In the genomic region with DNA sequence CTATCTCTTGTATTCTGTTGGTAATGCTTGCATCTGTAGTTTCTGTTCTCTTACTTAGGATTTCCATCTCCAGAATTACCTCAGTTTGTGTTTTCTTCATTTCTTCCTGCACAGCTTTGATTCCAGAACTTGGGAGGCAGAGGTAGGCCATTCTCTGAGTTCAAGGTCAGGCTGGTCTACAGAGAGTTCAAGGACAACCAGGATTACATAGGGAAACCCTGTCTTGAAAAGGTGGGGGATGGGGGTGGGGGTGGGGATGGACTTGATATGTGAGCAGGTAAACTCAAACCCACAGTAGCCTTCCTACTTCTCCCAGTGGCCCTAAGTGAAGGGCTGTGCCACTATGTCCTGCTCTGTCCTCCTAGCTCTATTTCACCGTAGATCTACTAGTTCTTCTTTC, we compare ENCODE assay signal across 23 mouse cellular contexts. TPM values are rescaled to one million over a fixed set of nuclear protein-coding genes. Genes with fewer than 3 reads are reported as not detected.
DNase-seq lines count a peak whose midpoint lies in the region; ATAC-seq lines count a peak whose summit lies in the region.
"Had no signal": no experiment of that assay in that cellular context is flagged by ENCODE, and none has a peak within 500 bp of the region (broad histone marks: within the 10 kb centered on the region; RNA-seq: fewer than 3 reads in every experiment).

No protein-coding gene starts in this region.

- no peaks in the 10 kb centered on the region for H3K36me3 ChIP-seq in heart, embryonic 11.5 days (ENCODE audit: control insufficient read depth, insufficient read depth, low read length)
- no peaks in the 10 kb centered on the region for H3K36me3 ChIP-seq in forebrain, embryonic 10.5 days (replicated peaks)
- H3K36me3 ChIP-seq: G1E had no signal

- H3K9ac ChIP-seq in heart, embryonic 11.5 days (ENCODE audit: low read depth, low read length) = no peak overlapping the region

- no peak overlapping the region for H3K4me3 ChIP-seq in heart, embryonic 11.5 days (ENCODE audit: low read depth, low read length)
- no peak overlapping the region for H3K4me3 ChIP-seq in forebrain, embryonic 10.5 days

- no peaks in the 10 kb centered on the region for H3K27me3 ChIP-seq in heart, embryonic 11.5 days (ENCODE audit: control insufficient read depth, insufficient read depth, low read length)
- no peaks in the 10 kb centered on the region for H3K27me3 ChIP-seq in forebrain, embryonic 10.5 days (ENCODE audit: poor library complexity, severe bottlenecking)
- H3K27me3 ChIP-seq: CH12.LX, Patski had no signal

- H3K4me1 ChIP-seq in heart, embryonic 11.5 days (ENCODE audit: control insufficient read depth, insufficient read depth, low read length) = no peaks in the 10 kb centered on the region
- H3K4me1 ChIP-seq in forebrain, embryonic 10.5 days = no peaks in the 10 kb centered on the region

- H3K27ac ChIP-seq in heart, embryonic 11.5 days (ENCODE audit: low read depth, low read length) = no peak overlapping the region
- H3K27ac ChIP-seq in forebrain, embryonic 10.5 days = no peak overlapping the region

- WGBS in heart, embryonic 11.5 days (ENCODE audit: insufficient replicate concordance) = 72% methylated on average over 1 of the region's 1 CpGs
- 90% methylated on average over 1 of the region's 1 CpGs for WGBS in forebrain, embryonic 10.5 days

- no peak for ATAC-seq in heart, embryonic 11.5 days (replicated peaks; ENCODE audit: insufficient number of reproducible peaks, low FRiP score, low TSS enrichment)
- ATAC-seq: activated CD4-positive, CD25-positive, alpha-beta regulatory T cell, adult 4 months; CD4-positive, CD25-positive, alpha-beta regulatory T cell, adult 4 months; Patski had no signal

- no peak overlapping the region for H3K4me2 ChIP-seq in heart, embryonic 11.5 days

- DNase-seq in heart, adult 11 months = peak; percentile 57
- peak; percentile 65 for DNase-seq in ES-CJ7 (ENCODE audit: low read depth, low spot score)
- peak; percentile 60 for DNase-seq in R1 (ENCODE audit: low read depth, low spot score)
- DNase-seq in forebrain, embryonic 10.5 days (ENCODE audit: extremely low spot score, low spot score) = no peak
- DNase-seq in thymus, postnatal 14 days = no peak
- DNase-seq: adrenal gland, adult 2 months; adrenal gland, adult 8-10 months; adrenal gland, postnatal 10 days; adrenal gland, postnatal 14 days; adrenal gland, postnatal 25 days; adrenal gland, postnatal 36 days; B cell, adult 2 months; cerebellum, adult 11 months; cerebellum, adult 11-12 months; cerebellum, adult 18-20 months; cerebellum, adult 2 months; cerebellum, adult 8-10 months had no signal

- H3K9me3 ChIP-seq in heart, embryonic 11.5 days (replicated peaks; ENCODE audit: control insufficient read depth, low read length) = no peaks in the 10 kb centered on the region
- H3K9me3 ChIP-seq in forebrain, embryonic 10.5 days = no peaks in the 10 kb centered on the region
- H3K9me3 ChIP-seq: G1E had no signal

RNA-seq across cellular contexts. Expression of a gene that starts 16.9 kb away (rescaled TPM):
- polyA plus RNA-seq in heart, embryonic 11.5 days (2014; fragmentation: Nextera tagmentation; extraction: Ambion mirVana) = 1.3 and 1.5 TPM in 2 replicates
- 0.86 and 1.1 TPM in 2 replicates for polyA plus RNA-seq in forebrain, embryonic 10.5 days (2016; fragmentation: Nextera tagmentation; extraction: Ambion mirVana)

RNA-seq across cellular contexts. Expression of a gene that starts 20.6 kb away (rescaled TPM):
- polyA plus RNA-seq in heart, embryonic 11.5 days (2014; fragmentation: Nextera tagmentation; extraction: Ambion mirVana) = 19.7 and 20.6 TPM in 2 replicates
- polyA plus RNA-seq in forebrain, embryonic 10.5 days (2016; fragmentation: Nextera tagmentation; extraction: Ambion mirVana) = 16.0 and 19.7 TPM in 2 replicates

Comparison
In these comparisons a context has a peak if more than half of its experiments do, and no peak if none do; other contexts are left out.
1. DNase-seq: peak in heart, adult 11 months (single experiment), ES-CJ7 (single experiment) and R1 (single experiment); none in forebrain, embryonic 10.5 days (single experiment) and thymus, postnatal 14 days (single experiment).